Mouse (Mus musculus) T-cell, adult 66 days (primary cell): ENCODE measurements around the gene Ahctf1. TPM values are rescaled to one million over a fixed set of nuclear protein-coding genes. Genes with fewer than 3 reads are reported as not detected.

Experiments used
- total RNA-seq, 2 experiments: library from RNA; stranded (reverse); gene quantifications; 3 replicates in 1 of 2; 4 replicates in 1 of 2; pipeline ENCODE4 v1.2.4; 2023

The Ahctf1 gene
- 10 to 100 TPM; 84.5 to 97.6 TPM for total RNA-seq

GRCm38 (mm10) chr1:179803513-179804139 lies at the start of gene Ahctf1:
Ahctf1 (minus strand) TSS chr1:179803680.

GRCm38 (mm10) chr1:179802610-179803512 lies 619 bp downstream of the Ahctf1 start, which contains the start of gene Gm10518:
Gm10518 (plus strand) TSS chr1:179803376.

GRCm38 (mm10) chr1:179745171-179745570 lies 58.3 kb downstream of the Ahctf1 start, which contains the start of gene Kif28:
Kif28 (minus strand) TSS chr1:179745271.

Other genes starting within 250 kb of the Ahctf1 start
- 1 to 10 TPM; 1.6 to 2.3 TPM for gene Sccpdh, start 135.5 kb downstream of the Ahctf1 start, total RNA-seq
- gene Kif28, start 58.4 kb downstream of the Ahctf1 start, total RNA-seq, result under 1 TPM; 0.20 to 0.30 TPM
- not detected for gene Gm10518, start 304 bp downstream of the Ahctf1 start, total RNA-seq
- gene Cdc42bpa, start 156.8 kb upstream of the Ahctf1 start, total RNA-seq, result 1 to 10 TPM; 3.6 to 4.4 TPM